Comparison of ENCODE assay signal across 25 mouse cellular contexts in genomic region chr1:29013791-29014190, GRCm38 (mm10).
"Had no signal": no experiment of that assay in that cellular context is flagged by ENCODE, and none has a peak within 500 bp of the region (broad histone marks: within the 10 kb centered on the region; RNA-seq: fewer than 3 reads in every experiment).

No protein-coding gene starts in this region.

- H3K9ac ChIP-seq: heart, embryonic 12.5 days; hindbrain, embryonic 13.5 days; hindbrain, embryonic 15.5 days; intestine, embryonic 15.5 days; kidney, embryonic 15.5 days; limb, embryonic 13.5 days; limb, embryonic 15.5 days; liver, embryonic 12.5 days; liver, embryonic 14.5 days had no signal

- H3K27me3 ChIP-seq: heart, embryonic 12.5 days; hindbrain, embryonic 13.5 days; hindbrain, embryonic 15.5 days; intestine, embryonic 15.5 days; kidney, embryonic 15.5 days; limb, embryonic 13.5 days; limb, embryonic 15.5 days; liver, embryonic 12.5 days had no signal

- DNase-seq: gastrocnemius, postnatal 25 days; heart, adult 18-20 months; heart, postnatal 10 days; heart, postnatal 4 days; kidney, adult 11 months; kidney, adult 2 months; kidney, adult 9 months; kidney, postnatal 14 days; kidney, postnatal 36 days; layer of hippocampus, adult 9-11 months; layer of hippocampus, postnatal 36 days; left cerebral cortex, postnatal 4 days had no signal

- H3K4me3 ChIP-seq: heart, embryonic 10.5 days; heart, embryonic 12.5 days; hindbrain, embryonic 10.5 days; hindbrain, embryonic 13.5 days; hindbrain, embryonic 15.5 days; intestine, embryonic 15.5 days; kidney, embryonic 15.5 days; limb, embryonic 13.5 days; limb, embryonic 15.5 days; liver, embryonic 12.5 days had no signal

- H3K4me2 ChIP-seq: heart, embryonic 12.5 days; hindbrain, embryonic 13.5 days; hindbrain, embryonic 15.5 days; intestine, embryonic 15.5 days; kidney, embryonic 15.5 days; limb, embryonic 13.5 days; limb, embryonic 15.5 days; liver, embryonic 12.5 days had no signal

- H3K36me3 ChIP-seq: heart, embryonic 10.5 days; heart, embryonic 12.5 days; hindbrain, embryonic 10.5 days; hindbrain, embryonic 13.5 days; hindbrain, embryonic 15.5 days; intestine, embryonic 15.5 days; kidney, embryonic 15.5 days; limb, embryonic 13.5 days; limb, embryonic 15.5 days; liver, embryonic 12.5 days had no signal

- ATAC-seq: inflammation-experienced regulatory T-cells, adult 6 months; intestine, embryonic 15.5 days; liver, embryonic 12.5 days had no signal

- H3K27ac ChIP-seq: heart, embryonic 10.5 days; hindbrain, embryonic 10.5 days; hindbrain, embryonic 13.5 days; hindbrain, embryonic 15.5 days; intestine, embryonic 15.5 days; kidney, embryonic 15.5 days; kidney, postnatal 0 days; limb, embryonic 13.5 days; limb, embryonic 15.5 days; liver, embryonic 12.5 days; liver, embryonic 14.5 days had no signal

- H3K9me3 ChIP-seq: heart, embryonic 10.5 days; heart, embryonic 12.5 days; hindbrain, embryonic 13.5 days; hindbrain, embryonic 15.5 days; intestine, embryonic 15.5 days; kidney, embryonic 15.5 days; limb, embryonic 13.5 days; limb, embryonic 15.5 days; liver, embryonic 12.5 days had no signal

- H3K4me1 ChIP-seq: heart, embryonic 10.5 days; heart, embryonic 12.5 days; hindbrain, embryonic 10.5 days; hindbrain, embryonic 13.5 days; hindbrain, embryonic 15.5 days; intestine, embryonic 15.5 days; kidney, embryonic 15.5 days; limb, embryonic 13.5 days; limb, embryonic 15.5 days; liver, embryonic 12.5 days had no signal
